Mouse (Mus musculus): ENCODE results near the gene Rab14.

DNA sequence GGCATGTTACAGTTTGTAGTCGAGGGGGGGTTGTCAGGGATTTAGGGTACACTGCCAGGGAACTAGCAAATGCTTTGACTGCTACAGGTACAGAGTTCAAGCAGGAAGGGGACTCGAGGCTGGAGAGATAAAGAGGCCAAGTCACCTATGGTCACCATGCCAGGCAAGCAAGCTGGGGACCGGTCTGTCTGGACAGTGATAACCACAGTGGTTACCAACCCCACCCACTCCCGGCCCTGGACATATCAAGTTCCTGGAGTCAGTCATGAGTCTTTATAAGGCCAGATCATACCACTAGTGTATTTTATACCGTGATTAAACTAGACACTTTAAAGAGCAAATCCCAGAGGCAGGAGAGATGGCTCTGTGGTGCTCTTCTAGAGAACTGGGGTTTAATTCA lies 46.8 kb upstream of the Rab14 start:
- TF ChIP-seq GATA1 (IDR thresholded peaks at IDR 0.05; ENCODE audit: borderline replicate concordance, low read length): no peak
- TF ChIP-seq CTCF (IDR thresholded peaks at IDR 0.05; ENCODE audit: low read depth, low read length): no peak
- TF ChIP-seq POLR2AphosphoS5 (IDR thresholded peaks at IDR 0.05; ENCODE audit: insufficient replicate concordance, low read depth, low read length): no peak
- TF ChIP-seq TAL1 (conservative IDR thresholded peaks at IDR 0.05; ENCODE audit: low read depth, low read length): no peak
- TF ChIP-seq GATA2 (IDR thresholded peaks at IDR 0.05; ENCODE audit: borderline replicate concordance, low read depth, low read length): no peak

All from G1E (cell line).